Mouse (Mus musculus) embryonic facial prominence, embryonic 11.5 days (tissue): ENCODE results near the gene Hist1h2bl. TPM values are rescaled to one million over a fixed set of nuclear protein-coding genes. Genes with fewer than 3 reads are reported as not detected.
"Not testable (repeated sequence)": the region's sequence is repeated elsewhere in the genome, so short reads cannot be mapped to it uniquely, and the experiment has no call there.

Source experiments
- ATAC-seq: fragments of 200-750 bp; cut with Nextera tagmentation; replicated peaks from 2 replicates; pipeline ENCODE4 v1.8.0; 2017; ENCODE audit warnings: low read depth; ENCODE audit not compliant: insufficient number of reproducible peaks, low FRiP score, low TSS enrichment
- DNase-seq: peaks from one replicate; pipeline ENCODE4 v3.0.0-alpha.2; 2015; ENCODE audit warnings: low spot score
- H3K27ac ChIP-seq: fragments of 300-500 bp; sonication (generic); replicated peaks from 2 replicates; pipeline ENCODE4 v1.5.1; 2014; ENCODE audit warnings: mild to moderate bottlenecking, low read depth, low read length, control low read depth
- H3K27me3 ChIP-seq: fragments of 300-500 bp; sonication (generic); 2 replicates; pipeline ENCODE4 v1.6.1; 2014; ENCODE audit warnings: mild to moderate bottlenecking, low read length, moderate library complexity, mixed read lengths; ENCODE audit not compliant: control insufficient read depth, insufficient read depth
- H3K36me3 ChIP-seq: fragments of 300-500 bp; sonication (generic); replicated peaks from 2 replicates; pipeline ENCODE4 v1.6.1; 2014; ENCODE audit warnings: low read depth, mild to moderate bottlenecking, low read length, moderate library complexity, mixed read lengths; ENCODE audit not compliant: control insufficient read depth, insufficient read depth
- H3K4me1 ChIP-seq: fragments of 300-500 bp; sonication (generic); 2 replicates; pipeline ENCODE4 v1.6.1; 2014; ENCODE audit warnings: low read length, mixed read lengths; ENCODE audit not compliant: control insufficient read depth, insufficient read depth
- H3K4me2 ChIP-seq: fragments of 300-500 bp; sonication (generic); 2 replicates; pipeline ENCODE4 v1.6.1; 2014; ENCODE audit warnings: low read depth, mild to moderate bottlenecking, control low read depth, low read length, moderate library complexity
- H3K4me3 ChIP-seq: fragments of 300-500 bp; sonication (generic); 2 replicates; pipeline ENCODE4 v1.5.1; 2014; ENCODE audit warnings: low read depth, low read length, control low read depth
- H3K9ac ChIP-seq: fragments of 300-500 bp; sonication (generic); replicated peaks from 2 replicates; pipeline ENCODE4 v1.6.1; 2014; ENCODE audit warnings: mild to moderate bottlenecking, control low read depth, low read length
- H3K9me3 ChIP-seq: fragments of 300-500 bp; sonication (generic); replicated peaks from 2 replicates; pipeline ENCODE4 v1.6.1; 2016; ENCODE audit warnings: mild to moderate bottlenecking, low read length, inconsistent platforms, mixed read lengths; ENCODE audit not compliant: control insufficient read depth
- WGBS: fragments of 180-500 bp; shearing (Covaris S2); extraction: QIAGEN DNeasy Blood & Tissue Kit; methylation state at CpG from one replicate; pipeline ENCODE4 v1.1.7; 2014; 5-methylcytosine and 5-hydroxymethylcytosine counted together
- polyA plus RNA-seq: library from polyadenylated mRNA; unstranded; fragments of >200 nt; fragmentation: Nextera tagmentation; extraction: Ambion mirVana; gene quantifications from 2 replicates; pipeline ENCODE4 v1.2.1, GENCODE M21; 2014

The Hist1h2bl gene
- polyA plus RNA-seq, 1 experiment from 2014 or later: 4.6 TPM

GRCm38 (mm10) chr13:21717397-21718357 lies 1.7 kb upstream of the Hist1h2bl start, which contains the start of gene Hist1h3h:
Gene Hist1h3h, plus strand, starts transcription at chr13:21717659.
- peak; percentile 25 for ATAC-seq
- peak within 1 kb of the TSS; percentile 85 for H3K9ac ChIP-seq
- DNase-seq: peak; percentile 94
- peak within 1 kb of the TSS; percentile 50 for H3K4me3 ChIP-seq
- H3K9me3 ChIP-seq, H3K36me3 ChIP-seq, H3K4me1 ChIP-seq, H3K27me3 ChIP-seq: not testable (repeated sequence)
- H3K4me2 ChIP-seq: peak within 1 kb of the TSS; percentile 82
- peak within 1 kb of the TSS; percentile 96 for H3K27ac ChIP-seq
- WGBS: under 1% methylated on average over 28 of the region's 56 CpGs

GRCm38 (mm10) chr13:21716540-21717391 lies 823 bp upstream of the Hist1h2bl start:
- WGBS: under 1% methylated on average over 9 of the region's 38 CpGs
- Histone ChIP-seq H3K4me2 (peak overlapping the region; percentile 82), H3K9ac (peak overlapping the region; percentile 85), H3K27ac (peak overlapping the region; percentile 96), H3K4me3 (peak overlapping the region; percentile 50)
- DNase-seq: peak; percentile 71
- H3K9me3 ChIP-seq, H3K36me3 ChIP-seq, H3K4me1 ChIP-seq, H3K27me3 ChIP-seq: not testable (repeated sequence)
- ATAC-seq: peak; percentile 3

- Histone ChIP-seq H3K36me3 (no peaks in the 10 kb centered on the region), H3K4me2 (peak overlapping the region; percentile 70), H3K4me1 (no peaks in the 10 kb centered on the region), H3K9ac (peak overlapping the region; percentile 73), H3K27me3 (no peaks in the 10 kb centered on the region), H3K27ac (peak overlapping the region; percentile 86), H3K4me3 (peak overlapping the region; percentile 50), H3K9me3 (no peaks in the 10 kb centered on the region)
- ATAC-seq: no peak
- 1% methylated on average over 21 of the region's 22 CpGs for WGBS
- peak; percentile 58 for DNase-seq
These were observed 646 bp downstream of the Hist1h2bl start for GRCm38 (mm10) chr13:21715131-21715863.

GRCm38 (mm10) chr13:21714725-21715124 lies 1.2 kb downstream of the Hist1h2bl start:
- 1% methylated on average over 7 of the region's 7 CpGs for WGBS
- peak; percentile 81 for DNase-seq

GRCm38 (mm10) chr13:21711698-21712097 lies 4.2 kb downstream of the Hist1h2bl start:
- peak overlapping the region; percentile 38 for H3K4me3 ChIP-seq
- no peak overlapping the region for H3K27ac ChIP-seq
- no peak for ATAC-seq
- H3K27me3 ChIP-seq: no peaks in the 10 kb centered on the region
- no peaks in the 10 kb centered on the region for H3K36me3 ChIP-seq
- H3K9me3 ChIP-seq: no peaks in the 10 kb centered on the region
- no peak overlapping the region; the same call in 1 of the 2 replicates for H3K9ac ChIP-seq
- H3K4me1 ChIP-seq: no peaks in the 10 kb centered on the region
- DNase-seq: no peak
- H3K4me2 ChIP-seq: peak overlapping the region; percentile 24
- WGBS: 37% methylated on average over 4 of the region's 4 CpGs

More at GRCm38 (mm10) chr13:21714725-21715124, 1.2 kb downstream of the Hist1h2bl start:
- no peak for ATAC-seq
- no peaks in the 10 kb centered on the region for H3K9me3 ChIP-seq
- H3K4me1 ChIP-seq: no peaks in the 10 kb centered on the region
- H3K4me2 ChIP-seq: peak overlapping the region; percentile 70
- H3K4me3 ChIP-seq: peak overlapping the region; percentile 50
- H3K36me3 ChIP-seq: no peaks in the 10 kb centered on the region
- H3K27ac ChIP-seq: peak overlapping the region; percentile 86
- H3K9ac ChIP-seq: peak overlapping the region; percentile 73
- H3K27me3 ChIP-seq: no peaks in the 10 kb centered on the region

GRCm38 (mm10) chr13:21710821-21711525 lies 5.0 kb downstream of the Hist1h2bl start:
- ATAC-seq: peak; percentile 68
- DNase-seq: peak; percentile 80
- H3K36me3 ChIP-seq: no peaks in the 10 kb centered on the region
- 3% methylated on average over 22 of the region's 22 CpGs for WGBS
- no peak overlapping the region; the same call in 1 of the 2 replicates for H3K9ac ChIP-seq
- H3K27me3 ChIP-seq: no peaks in the 10 kb centered on the region
- H3K4me2 ChIP-seq: peak overlapping the region; percentile 24
- peak overlapping the region; percentile 38 for H3K4me3 ChIP-seq
- no peaks in the 10 kb centered on the region for H3K4me1 ChIP-seq
- H3K27ac ChIP-seq: no peak overlapping the region
- no peaks in the 10 kb centered on the region for H3K9me3 ChIP-seq
